Mouse (Mus musculus): ENCODE results near the gene Echs1. TPM values are rescaled to one million over a fixed set of nuclear protein-coding genes. Genes with fewer than 3 reads are reported as not detected.

Echs1 gene
- polyA plus RNA-seq, 1 experiment = 95.9 TPM

DNA sequence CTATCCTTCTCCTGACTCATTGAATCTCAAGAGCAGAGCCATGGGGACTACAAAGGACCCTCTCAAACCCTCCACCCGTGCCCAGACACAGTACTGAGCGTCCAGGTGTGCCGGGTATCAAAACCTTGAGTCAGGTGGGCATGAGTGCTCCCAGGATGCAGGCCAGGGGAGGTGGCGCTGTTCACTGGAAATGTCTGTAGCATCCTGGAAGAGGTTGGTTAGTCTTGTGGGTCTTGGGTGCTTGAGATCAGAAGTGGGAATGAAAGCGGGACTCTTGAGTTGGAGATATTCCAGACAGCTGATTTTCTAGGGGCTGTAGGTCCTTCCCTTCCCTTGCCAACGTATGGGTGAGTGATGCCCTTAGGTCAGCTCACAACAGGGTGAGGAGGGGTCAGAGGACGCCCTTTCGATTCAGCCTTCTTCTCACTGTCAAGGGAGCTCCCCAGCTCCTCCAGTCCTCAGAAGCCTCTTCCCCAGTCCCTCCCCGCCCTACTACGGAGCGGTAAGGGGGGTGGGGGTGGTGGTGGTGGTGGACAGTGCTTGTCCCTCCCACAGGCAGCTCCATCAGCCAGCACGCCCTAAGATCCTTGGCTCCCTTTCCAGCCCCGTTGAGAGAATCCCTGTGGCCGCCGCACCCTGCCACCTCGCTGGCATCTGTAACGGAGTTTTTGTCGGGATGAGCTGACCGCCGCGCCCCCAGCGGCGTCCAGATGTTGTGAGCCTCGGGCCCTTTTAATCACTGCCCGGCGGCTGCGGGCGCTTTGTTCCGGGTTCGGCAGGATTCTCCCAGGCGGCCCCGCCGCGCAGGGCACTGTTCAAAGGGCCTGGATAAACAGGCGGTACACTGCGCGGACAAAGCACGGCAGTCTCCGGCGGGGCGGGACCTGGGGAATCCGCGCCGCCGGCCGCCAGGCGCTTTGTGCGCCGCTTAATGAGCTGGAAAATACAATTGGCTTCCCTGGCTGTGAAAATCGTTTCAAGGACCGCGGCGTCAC, 58.6 kb downstream of the Echs1 start:
- no peak overlapping the region for H3K27ac ChIP-seq (ENCODE audit: insufficient read depth, low read length)

More for the DNA sequence above, 58.6 kb downstream of the Echs1 start:
- TF ChIP-seq CTCF (IDR thresholded peaks at IDR 0.05; ENCODE audit: borderline replicate concordance, insufficient read depth, low read length) = no peak
- no peak for TF ChIP-seq POLR2A (IDR thresholded peaks at IDR 0.05; ENCODE audit: low read depth, low read length)
- Histone ChIP-seq H3K4me1 (ENCODE audit: control insufficient read depth, insufficient read depth, low read length) (no peaks in the 10 kb centered on the region), H3K4me3 (ENCODE audit: insufficient read depth, low read length) (peak overlapping the region; percentile 32)

Other genes starting within 250 kb of the Echs1 start
- gene Kndc1, start 221.8 kb downstream of the Echs1 start, polyA plus RNA-seq (2011; ENCODE audit: insufficient read length, low read depth, missing spikeins) = not detected in 2 replicates
- gene Utf1, start 172.7 kb downstream of the Echs1 start, polyA plus RNA-seq (2011; ENCODE audit: insufficient read length, low read depth, missing spikeins) = not detected in 2 replicates
- gene 6430531B16Rik, start 137.7 kb downstream of the Echs1 start, polyA plus RNA-seq (2011; ENCODE audit: insufficient read length, low read depth, missing spikeins) = not detected in 2 replicates
- gene Adam8, start 123.9 kb downstream of the Echs1 start, polyA plus RNA-seq (2011; ENCODE audit: insufficient read length, low read depth, missing spikeins) = 9.0 and 17.4 TPM in 2 replicates
- 19.8 and 21.0 TPM in 2 replicates for gene Zfp511, start 80.1 kb downstream of the Echs1 start, polyA plus RNA-seq (2011; ENCODE audit: insufficient read length, low read depth, missing spikeins)
- gene Tubgcp2, start 79.8 kb downstream of the Echs1 start, polyA plus RNA-seq (2011; ENCODE audit: insufficient read length, low read depth, missing spikeins) = 29.9 and 38.5 TPM in 2 replicates
- gene Msx3, start 67.4 kb downstream of the Echs1 start, polyA plus RNA-seq (2011; ENCODE audit: insufficient read length, low read depth, missing spikeins) = not detected in 2 replicates
- not detected in 2 replicates for gene Caly, start 33.9 kb downstream of the Echs1 start, polyA plus RNA-seq (2011; ENCODE audit: insufficient read length, low read depth, missing spikeins)
- not detected in 2 replicates for gene Prap1, start 23.1 kb downstream of the Echs1 start, polyA plus RNA-seq (2011; ENCODE audit: insufficient read length, low read depth, missing spikeins)
- gene Fuom, start 14.0 kb downstream of the Echs1 start, polyA plus RNA-seq (2011; ENCODE audit: insufficient read length, low read depth, missing spikeins) = 15.1 and 29.3 TPM in 2 replicates
- 8.9 and 9.8 TPM in 2 replicates for gene Paox, start 677 bp downstream of the Echs1 start, polyA plus RNA-seq (2011; ENCODE audit: insufficient read length, low read depth, missing spikeins)
- 18.0 and 19.7 TPM in 2 replicates for gene Mtg1, start 21.1 kb upstream of the Echs1 start, polyA plus RNA-seq (2011; ENCODE audit: insufficient read length, low read depth, missing spikeins)
- 0.16 TPM in 1 of 2 replicates, not detected in the other for gene Sprn, start 38.4 kb upstream of the Echs1 start, polyA plus RNA-seq (2011; ENCODE audit: insufficient read length, low read depth, missing spikeins)
- gene Olfr522, start 48.3 kb upstream of the Echs1 start, polyA plus RNA-seq (2011; ENCODE audit: insufficient read length, low read depth, missing spikeins) = not detected in 2 replicates
- gene Olfr523, start 56.7 kb upstream of the Echs1 start, polyA plus RNA-seq (2011; ENCODE audit: insufficient read length, low read depth, missing spikeins) = not detected in 2 replicates
- gene Olfr524, start 89.5 kb upstream of the Echs1 start, polyA plus RNA-seq (2011; ENCODE audit: insufficient read length, low read depth, missing spikeins) = not detected in 2 replicates
- gene Cd163l1, start 101.8 kb upstream of the Echs1 start, polyA plus RNA-seq (2011; ENCODE audit: insufficient read length, low read depth, missing spikeins) = not detected in 2 replicates
- not detected in 2 replicates for gene 5830411N06Rik, start 130.8 kb upstream of the Echs1 start, polyA plus RNA-seq (2011; ENCODE audit: insufficient read length, low read depth, missing spikeins)
- not detected in 2 replicates for gene Olfr525, start 204.4 kb upstream of the Echs1 start, polyA plus RNA-seq (2011; ENCODE audit: insufficient read length, low read depth, missing spikeins)
- not detected in 2 replicates for gene Olfr527, start 217.5 kb upstream of the Echs1 start, polyA plus RNA-seq (2011; ENCODE audit: insufficient read length, low read depth, missing spikeins)
- not detected in 2 replicates for gene Olfr60, start 245.2 kb upstream of the Echs1 start, polyA plus RNA-seq (2011; ENCODE audit: insufficient read length, low read depth, missing spikeins)